Mouse (Mus musculus): ENCODE measurements around the gene Pgap3. TPM values are rescaled to one million over a fixed set of nuclear protein-coding genes. Genes with fewer than 3 reads are reported as not detected.

The Pgap3 gene
- polyA plus RNA-seq, 1 experiment from 2014 or later, result 2.9 TPM

DNA sequence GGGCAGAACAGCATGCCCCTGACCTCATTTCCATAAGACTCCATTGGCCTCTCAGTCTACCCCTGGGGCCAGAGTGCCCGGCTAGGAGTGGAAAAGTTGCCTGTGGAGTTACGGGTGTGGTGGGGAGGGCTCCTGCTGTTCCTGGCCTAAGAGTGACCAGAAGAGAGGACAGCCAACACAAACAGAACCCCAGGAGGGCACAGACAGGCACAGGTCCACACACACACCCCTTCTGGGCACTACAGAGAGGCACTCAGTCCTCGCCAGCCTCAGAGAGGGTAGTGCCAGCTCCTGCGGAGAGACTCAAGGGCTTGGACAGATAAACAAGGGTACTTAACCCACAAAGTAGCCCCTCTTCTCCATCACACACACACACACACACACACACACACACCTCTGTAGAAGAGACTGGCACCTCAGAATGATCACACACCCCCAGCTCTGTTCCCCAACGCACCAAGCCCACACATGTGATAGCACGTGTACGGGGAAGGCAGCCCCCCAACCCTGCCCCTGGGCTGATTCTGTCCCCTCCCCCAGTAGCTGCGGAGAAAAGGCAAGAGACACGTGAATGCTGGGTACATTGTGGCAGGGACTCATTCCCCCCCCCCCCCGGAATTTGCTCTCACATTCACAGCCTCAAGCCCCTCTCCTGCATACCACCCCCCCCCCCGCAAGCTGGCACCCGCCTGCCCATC is 52.8 kb downstream of the Pgap3 start:
- WGBS (ENCODE audit: missing documents), result 25% methylated on average over 9 of the region's 12 CpGs
- Histone ChIP-seq H3K79me2 (ENCODE audit: inconsistent target) (no peaks in the 10 kb centered on the region), H3K27ac (no peak overlapping the region), H3K36me3 (ENCODE audit: inconsistent target) (no peaks in the 10 kb centered on the region), H3K4me3 (ENCODE audit: inconsistent target) (no peak overlapping the region)

DNA sequence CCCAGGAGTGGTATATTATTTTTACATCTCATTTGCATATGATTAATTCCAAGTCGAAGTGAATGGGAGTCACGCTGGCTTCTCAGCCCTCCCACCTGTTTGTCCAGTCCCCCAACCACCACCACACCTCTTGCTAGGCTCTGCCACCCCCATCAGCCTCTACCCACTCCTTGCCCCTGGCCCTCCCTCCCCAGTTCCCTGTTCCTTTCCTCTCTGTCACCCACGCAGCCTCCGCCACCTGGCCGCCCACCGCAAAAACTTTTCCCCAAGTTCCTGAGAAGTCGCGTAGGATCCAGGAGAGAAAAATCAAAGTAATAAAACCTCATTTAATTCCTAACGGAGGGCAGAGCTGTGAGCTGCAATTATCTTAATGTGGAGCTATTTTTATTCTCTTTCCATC is 54.1 kb downstream of the Pgap3 start:
- H3K4me3 ChIP-seq (ENCODE audit: inconsistent target), result no peak overlapping the region
- no peaks in the 10 kb centered on the region for H3K36me3 ChIP-seq (ENCODE audit: inconsistent target)
- no peak overlapping the region for H3K27ac ChIP-seq
- WGBS (ENCODE audit: missing documents), result 20% methylated on average over 9 of the region's 9 CpGs
- no peaks in the 10 kb centered on the region for H3K79me2 ChIP-seq (ENCODE audit: inconsistent target)

DNA sequence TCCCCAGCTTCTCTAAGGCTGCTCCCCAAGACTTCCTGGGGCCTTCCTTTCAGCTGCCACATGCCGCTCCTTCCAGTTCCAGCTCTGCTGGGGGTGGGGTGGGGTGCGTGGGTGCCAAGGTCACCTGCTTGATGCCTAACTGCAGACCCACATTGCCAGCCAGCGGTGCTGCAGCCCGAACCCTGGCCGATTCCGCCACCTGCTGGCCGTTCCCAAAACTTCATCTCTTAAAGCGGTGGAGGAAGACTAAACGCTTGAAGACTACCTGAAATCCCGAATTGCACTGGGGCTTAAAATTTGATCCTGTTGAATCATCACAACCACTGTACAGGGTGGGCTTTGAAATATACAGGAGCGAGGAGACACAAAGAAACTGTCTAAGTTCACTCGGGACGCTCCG is 55.0 kb downstream of the Pgap3 start:
- no peak overlapping the region for H3K4me3 ChIP-seq (ENCODE audit: inconsistent target)
- no peak overlapping the region for H3K27ac ChIP-seq
- 2% methylated on average over 13 of the region's 14 CpGs for WGBS (ENCODE audit: missing documents)
- no peaks in the 10 kb centered on the region for H3K79me2 ChIP-seq (ENCODE audit: inconsistent target)
- H3K36me3 ChIP-seq (ENCODE audit: inconsistent target), result no peaks in the 10 kb centered on the region

DNA sequence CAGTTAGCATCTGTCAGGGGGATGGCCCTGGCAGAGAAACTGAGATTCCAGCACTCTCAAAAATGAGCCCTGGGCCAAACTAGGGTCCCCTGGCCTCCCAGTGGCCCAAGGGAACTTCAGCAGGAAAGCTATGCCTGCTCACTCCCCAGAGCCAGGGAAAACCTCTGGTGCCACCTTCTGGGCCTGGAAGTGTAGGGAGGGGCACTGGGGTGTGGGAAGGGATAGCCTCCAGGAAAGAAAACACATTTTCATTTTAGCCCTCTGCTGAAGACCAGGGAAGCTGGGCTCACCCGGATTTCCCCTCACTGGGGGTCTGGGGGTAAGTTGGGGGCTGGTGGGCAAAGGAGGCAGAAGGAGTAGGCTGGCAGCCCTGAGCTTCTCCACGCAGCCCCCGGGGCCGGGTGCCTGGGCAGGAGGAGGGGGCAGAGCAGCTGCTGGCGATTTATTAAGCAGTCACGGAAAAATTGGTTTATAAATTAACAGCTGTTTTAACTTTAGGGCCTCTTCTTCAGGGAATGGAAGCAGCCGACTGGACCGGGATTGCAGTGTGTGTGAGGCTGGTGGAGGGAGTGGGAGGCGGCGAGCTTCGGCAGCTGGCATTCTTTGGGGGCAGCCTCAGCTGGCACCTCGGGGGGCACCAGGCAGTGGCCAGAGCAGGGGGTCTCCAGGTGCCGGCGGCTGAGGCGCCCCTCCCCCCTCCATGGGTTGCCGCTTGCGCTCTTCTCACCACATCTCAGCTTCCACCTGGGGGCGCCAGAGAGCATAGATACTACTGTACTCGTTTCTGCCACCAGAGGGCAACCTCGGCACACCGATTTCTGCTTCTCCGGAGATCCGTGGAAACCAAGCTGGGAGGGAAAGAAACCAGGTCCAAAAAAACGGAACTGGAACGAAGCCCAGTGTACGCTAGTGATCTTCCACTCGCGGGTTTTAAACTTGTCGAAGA is 58.0 kb downstream of the Pgap3 start:
- no peaks in the 10 kb centered on the region for H3K36me3 ChIP-seq (ENCODE audit: inconsistent target)
- H3K4me3 ChIP-seq (ENCODE audit: inconsistent target), result no peak overlapping the region
- WGBS (ENCODE audit: missing documents), result 3% methylated on average over 28 of the region's 29 CpGs
- no peak overlapping the region for H3K27ac ChIP-seq
- H3K79me2 ChIP-seq (ENCODE audit: inconsistent target), result no peaks in the 10 kb centered on the region

DNA sequence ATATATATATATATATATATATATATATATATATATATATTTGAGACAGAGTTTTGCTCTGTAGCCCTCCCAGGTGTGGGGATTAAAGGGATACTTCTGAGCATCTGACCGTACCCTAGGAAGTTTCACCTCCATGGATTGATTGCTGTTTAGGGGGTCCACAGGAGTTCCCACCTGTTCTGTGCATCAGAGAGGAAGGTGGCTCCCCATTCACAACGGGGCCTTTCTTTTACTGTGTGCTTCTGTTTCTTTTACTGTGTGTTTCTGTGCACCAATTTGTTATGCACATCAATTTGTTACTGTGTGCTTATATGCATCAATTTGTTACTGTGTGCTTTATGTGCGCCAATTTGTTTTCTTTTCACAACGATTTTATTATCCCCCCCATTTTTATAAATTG is 59.1 kb downstream of the Pgap3 start:
- Histone ChIP-seq H3K4me3 (ENCODE audit: inconsistent target) (no peak overlapping the region), H3K27ac (no peak overlapping the region), H3K36me3 (ENCODE audit: inconsistent target) (no peaks in the 10 kb centered on the region), H3K79me2 (ENCODE audit: inconsistent target) (no peaks in the 10 kb centered on the region)
- 63% methylated on average over 4 of the region's 4 CpGs for WGBS (ENCODE audit: missing documents)

DNA sequence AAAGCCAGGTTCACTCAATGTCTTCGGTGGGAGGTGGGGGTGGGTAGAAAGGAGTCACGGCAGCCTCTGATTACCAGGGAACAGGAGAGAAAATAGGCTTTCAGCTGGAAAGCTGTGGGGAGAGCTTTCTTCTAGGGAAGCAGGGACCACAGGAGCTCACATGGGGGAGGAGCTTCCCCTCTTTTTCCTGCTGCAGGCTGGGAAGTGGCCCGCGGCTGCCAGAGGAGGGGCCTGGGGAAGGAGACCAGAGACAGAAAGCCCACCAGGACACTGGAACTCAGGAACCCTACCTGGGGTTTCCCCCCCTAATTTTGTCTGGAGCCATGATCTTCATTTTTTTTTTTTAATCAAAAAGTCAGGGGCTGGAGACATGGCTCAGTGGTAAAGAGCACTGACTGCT is 59.7 kb downstream of the Pgap3 start:
- no peak overlapping the region for H3K27ac ChIP-seq
- no peak overlapping the region for H3K4me3 ChIP-seq (ENCODE audit: inconsistent target)
- H3K36me3 ChIP-seq (ENCODE audit: inconsistent target), result no peaks in the 10 kb centered on the region
- WGBS (ENCODE audit: missing documents), result 11% methylated on average over 4 of the region's 4 CpGs
- no peaks in the 10 kb centered on the region for H3K79me2 ChIP-seq (ENCODE audit: inconsistent target)

- Histone ChIP-seq H3K36me3 (ENCODE audit: inconsistent target) (no peaks in the 10 kb centered on the region), H3K79me2 (ENCODE audit: inconsistent target) (no peaks in the 10 kb centered on the region), H3K27ac (no peak overlapping the region), H3K4me3 (ENCODE audit: inconsistent target) (no peak overlapping the region)
- WGBS (ENCODE audit: missing documents), result 13% methylated on average over 11 of the region's 11 CpGs
Observed at GRCm38 (mm10) chr11:98339679-98340287, 60.5 kb downstream of the Pgap3 start.

DNA sequence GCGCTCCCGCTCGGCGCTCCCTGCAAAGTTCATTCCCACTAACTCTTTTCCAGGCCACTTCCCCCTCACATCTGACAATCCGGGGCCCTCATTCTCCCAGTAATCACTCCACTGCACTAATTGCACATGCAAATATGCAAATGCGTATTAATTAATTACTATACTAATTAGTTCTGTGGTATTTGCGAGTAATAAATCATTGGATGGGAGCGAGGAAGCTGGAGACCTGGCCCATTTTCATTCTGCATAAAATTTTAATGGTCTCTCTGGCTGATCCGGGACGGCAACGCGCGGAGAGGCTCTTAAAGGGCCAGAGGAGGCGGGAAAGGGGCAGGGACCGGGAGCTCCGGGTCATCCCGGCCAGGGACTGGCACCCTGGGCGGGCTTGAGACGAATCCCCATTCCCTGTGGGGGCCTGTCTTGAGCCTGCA is 61.2 kb downstream of the Pgap3 start:
- no peaks in the 10 kb centered on the region for H3K36me3 ChIP-seq (ENCODE audit: inconsistent target)
- H3K4me3 ChIP-seq (ENCODE audit: inconsistent target), result no peak overlapping the region
- H3K79me2 ChIP-seq (ENCODE audit: inconsistent target), result no peaks in the 10 kb centered on the region
- no peak overlapping the region for H3K27ac ChIP-seq
- 3% methylated on average over 19 of the region's 19 CpGs for WGBS (ENCODE audit: missing documents)

Other genes starting within 250 kb of the Pgap3 start
- gene Med1, start 207.2 kb downstream of the Pgap3 start, polyA plus RNA-seq (2018), result 19.0 to 20.5 TPM (median 19.3 TPM) in 3 replicates
- gene Cdk12, start 197.4 kb downstream of the Pgap3 start, polyA plus RNA-seq (2018), result 15.1 to 22.0 TPM (median 19.2 TPM) in 3 replicates
- gene Neurod2, start 70.8 kb downstream of the Pgap3 start, polyA plus RNA-seq (2018), result not detected in 3 replicates
- not detected in 3 replicates for gene Ppp1r1b, start 52.1 kb downstream of the Pgap3 start, polyA plus RNA-seq (2018)
- 39.6 to 84.6 TPM (median 53.0 TPM) in 3 replicates for gene Stard3, start 42.1 kb downstream of the Pgap3 start, polyA plus RNA-seq (2018)
- gene Tcap, start 16.7 kb downstream of the Pgap3 start, polyA plus RNA-seq (2018), result 0.16 TPM in 1 of 3 replicates, not detected in the others
- not detected in 3 replicates for gene Pnmt, start 14.0 kb downstream of the Pgap3 start, polyA plus RNA-seq (2018)
- gene Erbb2, start 12.0 kb upstream of the Pgap3 start, polyA plus RNA-seq (2018), result not detected in 3 replicates
- gene Mien1, start 38.5 kb upstream of the Pgap3 start, polyA plus RNA-seq (2018), result 48.5 to 121 TPM (median 108 TPM) in 3 replicates
- 0.06 TPM in 1 of 3 replicates, not detected in the others for gene Grb7, start 45.9 kb upstream of the Pgap3 start, polyA plus RNA-seq (2018)
- gene Ikzf3, start 145.5 kb upstream of the Pgap3 start, polyA plus RNA-seq (2018), result 0.09 to 0.85 TPM in 2 of 3 replicates, not detected in the other
- not detected in 3 replicates for gene Zpbp2, start 150.6 kb upstream of the Pgap3 start, polyA plus RNA-seq (2018)
- 12.4 to 23.2 TPM (median 22.9 TPM) in 3 replicates for gene Ormdl3, start 186.9 kb upstream of the Pgap3 start, polyA plus RNA-seq (2018)
- gene Lrrc3c, start 197.8 kb upstream of the Pgap3 start, polyA plus RNA-seq (2018), result not detected in 3 replicates
- gene Gm12355, start 225.2 kb upstream of the Pgap3 start, polyA plus RNA-seq (2018), result 0.68 TPM in 1 of 3 replicates, not detected in the others
- gene Gsdma3, start 225.9 kb upstream of the Pgap3 start, polyA plus RNA-seq (2018), result not detected in 3 replicates
- not detected in 3 replicates for gene Gsdma2, start 246.3 kb upstream of the Pgap3 start, polyA plus RNA-seq (2018)